Mouse (Mus musculus) neural tube, embryonic 11.5 days (tissue): ENCODE data around the gene Gas1. TPM values are rescaled to one million over a fixed set of nuclear protein-coding genes. Genes with fewer than 3 reads are reported as not detected.

Source experiments
- ATAC-seq: fragments of 200-750 bp; cut with Nextera tagmentation; 2 replicates; pipeline ENCODE4 v1.8.0; 2017; ENCODE audit warnings: moderate number of reproducible peaks, mild to moderate bottlenecking, moderate TSS enrichment, moderate library complexity; ENCODE audit not compliant: insufficient read depth, low FRiP score, low TSS enrichment
- DNase-seq: peaks from one replicate; pipeline ENCODE4 v3.0.0-alpha.2; 2015; ENCODE audit warnings: low spot score
- H3K27ac ChIP-seq: fragments of 300-500 bp; sonication (generic); 2 replicates; pipeline ENCODE4 v1.5.1; 2014; ENCODE audit warnings: low read depth, mild to moderate bottlenecking, low read length
- H3K27me3 ChIP-seq: fragments of 300-500 bp; sonication (generic); 2 replicates; pipeline ENCODE4 v1.6.1; 2014; ENCODE audit warnings: mild to moderate bottlenecking, low read length, mixed read lengths; ENCODE audit not compliant: control insufficient read depth, insufficient read depth
- H3K36me3 ChIP-seq: fragments of 300-500 bp; sonication (generic); 2 replicates; pipeline ENCODE4 v1.6.1; 2014; ENCODE audit warnings: mild to moderate bottlenecking, low read length, moderate library complexity, mixed read lengths; ENCODE audit not compliant: control insufficient read depth, insufficient read depth
- H3K4me1 ChIP-seq: fragments of 300-500 bp; sonication (generic); 2 replicates; pipeline ENCODE4 v1.6.1; 2014; ENCODE audit warnings: low read length, mixed read lengths; ENCODE audit not compliant: control insufficient read depth, insufficient read depth
- H3K4me2 ChIP-seq: fragments of 300-500 bp; sonication (generic); 2 replicates; pipeline ENCODE4 v1.6.1; 2014; ENCODE audit warnings: low read depth, mild to moderate bottlenecking, moderate library complexity
- H3K4me3 ChIP-seq: fragments of 300-500 bp; sonication (generic); 2 replicates; pipeline ENCODE4 v1.5.1; 2014; ENCODE audit warnings: low read depth, low read length
- H3K9ac ChIP-seq: fragments of 300-500 bp; sonication (generic); 2 replicates; pipeline ENCODE4 v1.6.1; 2014; ENCODE audit warnings: mild to moderate bottlenecking, low read length
- H3K9me3 ChIP-seq: fragments of 300-500 bp; sonication (generic); 2 replicates; pipeline ENCODE4 v1.6.1; 2016; ENCODE audit warnings: low read length; ENCODE audit not compliant: control insufficient read depth
- WGBS: fragments of 180-500 bp; shearing (Covaris S2); extraction: QIAGEN DNeasy Blood & Tissue Kit; methylation state at CpG from one replicate; pipeline ENCODE4 v1.1.7; 2014; 5-methylcytosine and 5-hydroxymethylcytosine counted together
- polyA plus RNA-seq: library from polyadenylated mRNA; unstranded; fragments of >200 nt; fragmentation: Nextera tagmentation; extraction: Ambion mirVana; gene quantifications from 2 replicates; pipeline ENCODE4 v1.2.1, GENCODE M21; 2014

The Gas1 gene
- polyA plus RNA-seq, 1 experiment from 2014 or later, result 168 TPM

DNA sequence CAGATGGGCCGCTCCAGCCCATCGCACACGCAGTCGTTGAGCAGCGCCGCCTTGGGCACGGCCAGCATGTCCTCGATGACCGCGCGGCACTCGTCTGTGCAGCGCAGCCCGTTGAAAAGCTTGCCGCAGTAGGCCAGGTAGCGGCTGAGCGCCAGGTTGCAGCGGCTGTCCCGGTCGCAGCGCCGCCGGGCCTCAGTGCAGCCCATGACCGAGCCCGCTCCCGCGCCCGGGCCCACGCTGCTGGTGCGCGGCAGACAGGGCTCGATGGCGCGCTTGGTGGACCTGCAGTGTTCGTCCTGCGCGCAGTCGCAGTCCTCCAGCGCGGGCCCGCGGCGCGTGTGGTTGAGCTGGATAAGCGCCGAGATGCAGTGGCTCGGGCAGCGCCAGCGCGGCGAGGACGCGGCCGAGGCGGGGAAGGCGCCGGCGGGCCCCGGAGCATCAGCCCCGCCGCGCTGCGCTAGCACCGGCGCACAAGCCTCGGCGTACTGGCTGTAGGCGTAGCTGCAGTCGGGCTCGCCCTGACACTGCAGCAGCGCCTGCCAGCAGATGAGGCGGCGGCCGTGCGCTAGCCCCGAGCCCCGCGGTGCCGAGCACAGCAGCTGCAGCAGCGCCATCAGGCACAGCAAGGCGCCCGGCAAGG, 909 bp downstream of the Gas1 start:
- peak overlapping the region; percentile 90 for H3K9ac ChIP-seq
- ATAC-seq (peak; percentile 18), DNase-seq (peak; percentile 83)
- peak overlapping the region; percentile 99 for H3K27ac ChIP-seq
- WGBS, result under 1% methylated on average over 81 of the region's 82 CpGs
- H3K4me2 ChIP-seq, result peak overlapping the region; percentile 64
- peak overlapping the region; percentile 97 for H3K4me3 ChIP-seq
- no peaks in the 10 kb centered on the region for H3K36me3 ChIP-seq
- peaks cover 25% of the 10 kb centered on the region for H3K4me1 ChIP-seq
- H3K27me3 ChIP-seq, result no peaks in the 10 kb centered on the region
- H3K9me3 ChIP-seq, result no peaks in the 10 kb centered on the region

DNA sequence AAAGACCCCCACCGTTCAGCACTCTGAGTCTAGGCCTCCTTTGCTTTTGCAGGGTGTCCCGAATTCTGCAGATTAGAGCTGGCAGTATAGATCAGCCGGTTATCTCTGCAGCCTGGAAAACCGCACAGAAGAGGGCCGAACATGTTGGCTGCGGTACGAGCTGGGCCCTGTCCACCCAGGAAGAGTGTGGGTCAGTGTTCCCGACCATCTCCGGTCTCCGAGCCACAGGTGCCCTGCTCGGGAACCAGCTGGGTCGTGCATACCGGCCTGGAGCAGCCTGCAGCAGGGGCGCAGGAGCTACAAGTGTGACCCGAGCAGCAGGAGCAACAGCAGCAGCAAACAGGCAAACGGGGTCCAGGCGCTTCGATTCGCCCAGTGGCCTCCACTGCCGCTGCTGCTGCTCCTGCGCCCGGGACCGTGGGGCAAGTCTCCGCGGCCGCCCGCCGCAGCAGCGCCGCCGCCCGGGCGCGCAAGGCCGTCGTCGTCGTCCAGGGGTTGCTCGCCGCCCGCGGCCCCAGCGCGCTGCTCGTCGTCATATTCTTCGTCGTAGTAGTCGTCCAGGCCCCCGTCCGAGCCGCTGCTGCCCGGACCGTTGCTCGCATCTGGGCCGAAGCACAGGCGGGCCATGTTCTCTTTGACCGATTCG, 1.6 kb downstream of the Gas1 start:
- ATAC-seq, result no peak
- H3K36me3 ChIP-seq, result no peaks in the 10 kb centered on the region
- H3K27ac ChIP-seq, result peak overlapping the region; percentile 99
- DNase-seq, result peak; percentile 65
- H3K4me2 ChIP-seq, result peak overlapping the region; percentile 64
- peak overlapping the region; percentile 97 for H3K4me3 ChIP-seq
- H3K9me3 ChIP-seq, result no peaks in the 10 kb centered on the region
- H3K9ac ChIP-seq, result peak overlapping the region; percentile 90
- 1% methylated on average over 59 of the region's 59 CpGs for WGBS
- H3K4me1 ChIP-seq, result peaks cover 27% of the 10 kb centered on the region
- H3K27me3 ChIP-seq, result no peaks in the 10 kb centered on the region

DNA sequence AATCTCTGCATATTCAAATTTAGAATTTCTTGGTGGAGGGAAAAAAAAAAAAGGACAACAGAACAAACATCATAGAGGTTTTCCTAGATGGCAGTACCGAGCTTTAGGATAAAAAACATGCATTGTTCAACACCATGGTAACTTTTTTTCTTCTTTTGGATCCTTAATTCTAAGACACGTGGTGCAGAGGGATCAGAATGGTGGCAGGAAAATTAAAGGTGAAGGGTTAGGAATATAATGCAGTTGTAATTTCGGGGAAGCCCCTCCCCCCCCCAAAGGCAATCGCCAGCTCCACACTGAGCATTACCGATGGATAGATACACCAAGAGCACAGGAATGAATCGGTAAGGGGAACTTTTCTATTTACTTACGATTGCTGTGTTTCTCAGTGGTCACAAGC, 2.2 kb downstream of the Gas1 start:
- Histone ChIP-seq H3K27me3 (no peaks in the 10 kb centered on the region), H3K36me3 (no peaks in the 10 kb centered on the region), H3K4me3 (peak overlapping the region; percentile 97), H3K9ac (peak overlapping the region; percentile 90), H3K4me2 (peak overlapping the region; percentile 64), H3K4me1 (peaks cover 27% of the 10 kb centered on the region), H3K9me3 (no peaks in the 10 kb centered on the region), H3K27ac (peak overlapping the region; percentile 99)
- ATAC-seq (no peak), DNase-seq (peak; percentile 50)
- 0% methylated on average over 7 of the region's 7 CpGs for WGBS

DNA sequence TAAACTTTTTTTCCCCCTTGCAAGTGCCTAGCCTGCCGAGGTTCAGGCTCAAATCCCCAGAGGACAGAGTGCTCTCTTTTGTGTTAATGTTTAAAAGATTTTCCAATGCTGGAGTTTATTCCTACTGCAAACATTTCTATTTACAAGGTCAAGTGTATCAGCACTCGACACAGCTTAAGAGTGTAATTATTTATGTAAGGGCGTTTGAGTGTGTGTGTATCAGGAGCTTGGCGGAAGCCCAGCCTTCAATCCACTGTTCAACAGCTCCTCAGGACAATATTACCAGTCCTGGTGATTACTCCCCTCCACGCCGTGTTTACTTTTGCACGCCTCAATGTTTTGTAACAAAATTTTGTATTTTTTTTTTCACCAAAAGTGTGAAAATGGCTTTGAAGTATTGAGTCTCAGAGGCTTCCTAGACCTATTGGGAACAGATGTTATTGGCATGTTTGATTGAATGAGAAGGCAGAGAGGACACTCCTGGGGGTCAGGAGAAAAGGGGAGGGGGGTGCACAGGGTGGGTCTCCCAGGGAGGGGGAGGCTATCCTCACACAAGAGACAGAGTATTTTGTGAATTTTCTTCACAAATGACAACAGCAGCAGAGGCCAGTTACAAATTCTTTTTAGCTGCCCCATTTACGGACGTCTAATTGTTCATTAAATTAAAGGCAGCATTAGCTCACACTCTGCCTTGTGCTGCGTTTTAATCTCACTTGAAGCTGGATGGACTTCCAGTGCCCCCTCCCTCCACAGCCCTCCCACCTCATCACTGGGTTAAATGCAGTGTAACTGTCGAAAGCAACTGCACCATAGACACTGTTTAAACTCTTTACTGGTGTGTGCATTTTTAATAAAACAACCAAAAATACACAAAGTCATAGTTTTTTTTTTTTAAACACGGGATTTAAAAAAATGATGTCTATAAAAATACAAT, 3.3 kb downstream of the Gas1 start:
- Histone ChIP-seq H3K9ac (peak overlapping the region; percentile 90), H3K27ac (peak overlapping the region; percentile 99)

DNA sequence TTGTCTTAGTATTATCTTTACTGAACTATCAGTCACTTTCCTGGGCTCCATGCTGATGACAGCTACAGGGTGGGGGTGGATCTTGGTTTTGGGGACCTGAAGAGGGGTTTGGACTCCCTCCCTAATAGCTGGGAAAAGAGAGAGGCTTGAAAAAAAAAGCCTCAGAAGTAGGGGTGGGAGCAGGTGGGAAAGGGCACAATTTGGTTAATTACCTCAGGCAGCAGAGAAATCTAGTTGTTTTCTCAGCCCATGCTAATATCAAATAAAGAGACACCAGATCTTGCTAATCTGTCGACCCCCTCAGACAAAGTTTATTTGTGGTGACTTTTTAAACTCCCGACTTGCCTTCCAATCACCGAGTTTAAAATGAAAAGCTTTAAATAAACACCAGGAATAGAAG, 4.0 kb downstream of the Gas1 start:
- H3K4me3 ChIP-seq, result peak overlapping the region; percentile 97
- ATAC-seq (no peak), DNase-seq (no peak)
- WGBS, result under 1% methylated on average over 3 of the region's 3 CpGs
- H3K9ac ChIP-seq, result peak overlapping the region; percentile 90
- peaks cover 27% of the 10 kb centered on the region for H3K4me1 ChIP-seq
- no peaks in the 10 kb centered on the region for H3K9me3 ChIP-seq
- no peaks in the 10 kb centered on the region for H3K36me3 ChIP-seq
- peak overlapping the region; percentile 64 for H3K4me2 ChIP-seq
- no peaks in the 10 kb centered on the region for H3K27me3 ChIP-seq
- H3K27ac ChIP-seq, result peak overlapping the region; percentile 46; the same call in 1 of the 2 replicates

More for the DNA sequence above, 3.3 kb downstream of the Gas1 start:
- peak overlapping the region; percentile 97 for H3K4me3 ChIP-seq
- WGBS, result 2% methylated on average over 12 of the region's 12 CpGs
- ATAC-seq, result no peak
- no peaks in the 10 kb centered on the region for H3K27me3 ChIP-seq
- no peaks in the 10 kb centered on the region for H3K9me3 ChIP-seq
- no peaks in the 10 kb centered on the region for H3K36me3 ChIP-seq
- peak overlapping the region; percentile 64 for H3K4me2 ChIP-seq
- peak; percentile 45 for DNase-seq
- peaks cover 27% of the 10 kb centered on the region for H3K4me1 ChIP-seq

DNA sequence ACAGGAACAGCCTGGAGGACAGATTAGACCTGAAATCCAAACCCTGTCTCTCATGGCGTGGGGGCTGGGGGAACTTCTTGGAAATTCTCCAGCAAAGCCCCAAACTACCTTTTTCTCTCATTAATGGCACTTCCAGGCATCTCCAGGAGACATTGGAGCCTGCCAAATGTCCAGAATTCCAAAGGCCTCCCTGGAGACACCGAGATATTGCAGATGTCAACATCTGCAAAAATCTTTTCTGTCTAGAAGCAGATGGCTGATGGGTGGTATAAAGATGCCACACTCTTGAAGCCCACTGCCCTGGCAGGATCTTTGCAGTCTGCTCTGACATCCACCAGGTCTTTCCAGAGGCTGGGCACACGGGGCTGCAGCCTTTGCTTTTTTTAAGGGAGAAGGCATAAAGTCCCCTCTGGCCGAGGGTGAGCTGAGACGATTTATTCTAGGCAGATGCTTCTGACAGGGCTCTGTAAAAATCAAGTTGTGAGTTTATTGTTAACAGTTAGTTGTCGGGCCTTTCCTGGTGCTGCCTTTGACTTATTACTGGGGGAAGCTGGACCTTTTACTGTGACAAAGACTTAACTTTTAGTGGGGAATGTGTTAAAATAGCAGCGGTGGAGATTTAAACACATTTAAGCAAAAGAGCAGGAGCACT, 4.7 kb downstream of the Gas1 start:
- Histone ChIP-seq H3K4me3 (no peak overlapping the region), H3K27ac (peak overlapping the region; percentile 78), H3K9ac (no peak overlapping the region), H3K4me1 (peaks cover 27% of the 10 kb centered on the region), H3K36me3 (no peaks in the 10 kb centered on the region), H3K4me2 (peak overlapping the region; percentile 18), H3K9me3 (no peaks in the 10 kb centered on the region), H3K27me3 (no peaks in the 10 kb centered on the region)
- DNase-seq (peak; percentile 65), ATAC-seq (no peak)
- 9% methylated on average over 7 of the region's 7 CpGs for WGBS

DNA sequence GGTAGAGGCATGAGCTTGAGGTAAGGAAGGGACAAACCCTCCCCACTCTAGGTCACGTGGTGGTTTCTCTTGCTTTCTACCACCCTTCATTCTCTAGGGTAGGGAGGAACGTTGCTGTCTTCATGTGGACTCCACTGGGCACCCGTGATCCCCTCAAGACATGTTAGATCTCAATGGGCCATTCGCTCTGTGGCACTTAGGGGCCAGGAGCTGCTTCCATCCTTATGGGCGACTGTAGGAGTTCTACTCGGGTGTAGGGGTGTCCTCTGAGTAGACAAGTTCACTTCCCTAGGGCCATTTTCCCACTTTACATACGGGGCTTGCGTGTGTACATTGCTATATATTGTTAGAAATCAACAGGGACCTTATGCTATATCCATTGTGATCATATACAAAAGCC, 5.4 kb downstream of the Gas1 start:
- H3K4me2 ChIP-seq, result peak overlapping the region; percentile 18
- ATAC-seq (peak; percentile 3; the same call in 1 of the 2 replicates), DNase-seq (peak; percentile 40)
- H3K4me1 ChIP-seq, result peaks cover 27% of the 10 kb centered on the region
- H3K9ac ChIP-seq, result no peak overlapping the region
- no peaks in the 10 kb centered on the region for H3K27me3 ChIP-seq
- H3K4me3 ChIP-seq, result no peak overlapping the region
- no peaks in the 10 kb centered on the region for H3K9me3 ChIP-seq
- 49% methylated on average over 8 of the region's 8 CpGs for WGBS
- H3K36me3 ChIP-seq, result no peaks in the 10 kb centered on the region
- peak overlapping the region; percentile 78 for H3K27ac ChIP-seq
